Mouse (Mus musculus): Measurements from ENCODE around the gene Slc23a2.

GRCm38 (mm10) chr2:132129980-132130379 lies 14.9 kb downstream of the Slc23a2 start:
- TF ChIP-seq POLR2A (IDR thresholded peaks at IDR 0.05; ENCODE audit: low read depth, low read length) = no peak
- TF ChIP-seq CTCF (IDR thresholded peaks at IDR 0.05; ENCODE audit: borderline replicate concordance, insufficient read depth, low read length) = no peak

Data from embryonic fibroblast, embryonic 13.5 days (primary cell).